Mouse (Mus musculus): ENCODE results near the gene Klrc2. TPM values are rescaled to one million over a fixed set of nuclear protein-coding genes. Genes with fewer than 3 reads are reported as not detected.

Klrc2 gene
- polyA plus RNA-seq, 1 experiment from 2014 or later = not detected

DNA sequence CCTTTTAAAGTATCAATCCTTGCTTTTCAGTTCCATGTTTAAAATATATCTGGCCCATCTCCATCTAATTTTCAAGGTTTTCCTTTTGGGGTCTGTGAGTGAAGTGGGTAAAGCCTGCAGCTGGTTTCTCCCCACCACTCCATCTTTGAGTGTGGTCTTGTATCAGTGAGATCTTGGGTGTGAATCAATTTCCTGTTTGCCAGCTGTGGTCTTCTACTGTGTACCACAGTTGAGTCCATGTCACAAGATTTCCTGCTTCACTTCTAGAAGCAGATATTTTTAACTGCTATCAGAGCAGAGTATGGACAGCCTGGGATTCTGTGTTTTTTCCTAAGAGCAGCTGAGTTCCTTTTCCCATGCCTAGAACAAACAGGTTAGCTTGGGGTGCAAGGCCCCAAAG, 52.1 kb downstream of the Klrc2 start:
- no peak overlapping the region for H3K27ac ChIP-seq (ENCODE audit: low read length)

More for the DNA sequence above, 52.1 kb downstream of the Klrc2 start:
- no peaks in the 10 kb centered on the region for H3K27me3 ChIP-seq (ENCODE audit: control insufficient read depth, insufficient read depth, low read depth, low read length)
- H3K36me3 ChIP-seq (ENCODE audit: control insufficient read depth, insufficient read depth, low read length) = no peaks in the 10 kb centered on the region
- H3K4me1 ChIP-seq (ENCODE audit: control insufficient read depth, insufficient read depth, low read length) = no peaks in the 10 kb centered on the region
- no peak for ATAC-seq
- no peaks in the 10 kb centered on the region for H3K9me3 ChIP-seq (replicated peaks; ENCODE audit: control insufficient read depth, low read length, poor library complexity, severe bottlenecking)
- no peak overlapping the region for H3K4me3 ChIP-seq (ENCODE audit: low read depth, low read length)
- no peak overlapping the region for H3K4me2 ChIP-seq (ENCODE audit: low read length)
- H3K9ac ChIP-seq (ENCODE audit: low read depth, low read length) = no peak overlapping the region

Small RNA genes within 50 kb of the gene (microRNA-seq; reads per million reads assigned to microRNA genes)
- not detected for gene Mir680-1

Other genes with a start within 250 kb of the Klrc2 start
- gene Clec1a, start 208.7 kb downstream of the Klrc2 start, polyA plus RNA-seq (2015; fragmentation: Nextera tagmentation; extraction: Ambion mirVana) = 1.6 and 2.1 TPM in 2 replicates
- gene Olr1, start 153.5 kb downstream of the Klrc2 start, polyA plus RNA-seq (2015; fragmentation: Nextera tagmentation; extraction: Ambion mirVana) = not detected in 2 replicates
- gene Tmem52b, start 148.1 kb downstream of the Klrc2 start, polyA plus RNA-seq (2015; fragmentation: Nextera tagmentation; extraction: Ambion mirVana) = not detected in 2 replicates
- gene Gabarapl1, start 127.5 kb downstream of the Klrc2 start, polyA plus RNA-seq (2015; fragmentation: Nextera tagmentation; extraction: Ambion mirVana) = 226 and 237 TPM in 2 replicates
- gene Klre1, start 82.8 kb downstream of the Klrc2 start, polyA plus RNA-seq (2015; fragmentation: Nextera tagmentation; extraction: Ambion mirVana) = not detected in 2 replicates
- gene Klrd1, start 68.9 kb downstream of the Klrc2 start, polyA plus RNA-seq (2015; fragmentation: Nextera tagmentation; extraction: Ambion mirVana) = not detected in 2 replicates
- 0.19 and 0.24 TPM in 2 replicates for gene Klrk1, start 36.8 kb downstream of the Klrc2 start, polyA plus RNA-seq (2015; fragmentation: Nextera tagmentation; extraction: Ambion mirVana)
- gene Klrc3, start 17.4 kb downstream of the Klrc2 start, polyA plus RNA-seq (2015; fragmentation: Nextera tagmentation; extraction: Ambion mirVana) = not detected in 2 replicates
- not detected in 2 replicates for gene Klrc1, start 18.3 kb upstream of the Klrc2 start, polyA plus RNA-seq (2015; fragmentation: Nextera tagmentation; extraction: Ambion mirVana)
- not detected in 2 replicates for gene Klri1, start 56.4 kb upstream of the Klrc2 start, polyA plus RNA-seq (2015; fragmentation: Nextera tagmentation; extraction: Ambion mirVana)
- not detected in 2 replicates for gene Klri2, start 79.8 kb upstream of the Klrc2 start, polyA plus RNA-seq (2015; fragmentation: Nextera tagmentation; extraction: Ambion mirVana)
- gene Gm156, start 123.6 kb upstream of the Klrc2 start, polyA plus RNA-seq (2015; fragmentation: Nextera tagmentation; extraction: Ambion mirVana) = not detected in 2 replicates
- gene Gm17631, start 202.0 kb upstream of the Klrc2 start, polyA plus RNA-seq (2015; fragmentation: Nextera tagmentation; extraction: Ambion mirVana) = not detected in 2 replicates
- 0.15 TPM in 1 of 2 replicates, not detected in the other for gene Klra17, start 216.0 kb upstream of the Klrc2 start, polyA plus RNA-seq (2015; fragmentation: Nextera tagmentation; extraction: Ambion mirVana)